Mouse (Mus musculus): ENCODE measurements around the gene Vsig10l.

Vsig10l gene

GRCm38 (mm10) chr7:43462851-43463250 lies at the start of gene Vsig10l:
Gene Vsig10l, plus strand, starts transcription at chr7:43463151.
- DNase-seq (ENCODE audit: low spot score) = no peak

GRCm38 (mm10) chr7:43417298-43417697 lies 45.7 kb upstream of the Vsig10l start:
- DNase-seq (ENCODE audit: low spot score) = no peak

- peak; percentile 41 for DNase-seq (ENCODE audit: low spot score)
Observed at GRCm38 (mm10) chr7:43422995-43423617, 39.8 kb upstream of the Vsig10l start.

- no peak for DNase-seq (ENCODE audit: low spot score)
Observed at GRCm38 (mm10) chr7:43423991-43424625, 38.8 kb upstream of the Vsig10l start.

- DNase-seq (ENCODE audit: low spot score) = no peak
Observed at GRCm38 (mm10) chr7:43427406-43427805, 35.5 kb upstream of the Vsig10l start, which contains the start of gene Lim2. Gene Lim2, plus strand, starts transcription at chr7:43427670.

GRCm38 (mm10) chr7:43429500-43429899 lies 33.5 kb upstream of the Vsig10l start:
- DNase-seq (ENCODE audit: low spot score) = no peak

GRCm38 (mm10) chr7:43432891-43433290 lies 30.1 kb upstream of the Vsig10l start:
- DNase-seq (ENCODE audit: low spot score) = no peak

GRCm38 (mm10) chr7:43434676-43435075 lies 28.3 kb upstream of the Vsig10l start:
- DNase-seq (ENCODE audit: low spot score) = no peak

- no peak for DNase-seq (ENCODE audit: low spot score)
Observed at GRCm38 (mm10) chr7:43436341-43437255, 26.4 kb upstream of the Vsig10l start, which contains the start of gene Nkg7. Gene Nkg7, plus strand, starts transcription at chr7:43437073.

- no peak for DNase-seq (ENCODE audit: low spot score)
Observed at GRCm38 (mm10) chr7:43438611-43439010, 24.3 kb upstream of the Vsig10l start.

GRCm38 (mm10) chr7:43440482-43440881 lies 22.5 kb upstream of the Vsig10l start, which contains the start of gene Cldnd2:
Gene Cldnd2, plus strand, starts transcription at chr7:43440782.
- no peak for DNase-seq (ENCODE audit: low spot score)

- DNase-seq (ENCODE audit: low spot score) = no peak
Observed at GRCm38 (mm10) chr7:43441071-43441470, 21.9 kb upstream of the Vsig10l start.

- DNase-seq (ENCODE audit: low spot score) = no peak
Observed at GRCm38 (mm10) chr7:43442684-43443083, 20.3 kb upstream of the Vsig10l start.

- DNase-seq (ENCODE audit: low spot score) = peak; percentile 77
Observed at GRCm38 (mm10) chr7:43443126-43443916, 19.6 kb upstream of the Vsig10l start.

- peak; percentile 94 for DNase-seq (ENCODE audit: low spot score)
Observed at GRCm38 (mm10) chr7:43443917-43444293, 19.0 kb upstream of the Vsig10l start, which contains the start of the genes Etfb and Gm45233. Gene Etfb, plus strand, starts transcription at chr7:43444083. Gene Gm45233, plus strand, starts transcription at chr7:43444128.

GRCm38 (mm10) chr7:43447801-43448200 lies 15.2 kb upstream of the Vsig10l start:
- DNase-seq (ENCODE audit: low spot score) = no peak

GRCm38 (mm10) chr7:43448246-43448645 lies 14.7 kb upstream of the Vsig10l start:
- DNase-seq (ENCODE audit: low spot score) = no peak

- no peak for DNase-seq (ENCODE audit: low spot score)
Observed at GRCm38 (mm10) chr7:43449811-43450210, 13.1 kb upstream of the Vsig10l start.

- no peak for DNase-seq (ENCODE audit: low spot score)
Observed at GRCm38 (mm10) chr7:43451726-43452125, 11.2 kb upstream of the Vsig10l start.

GRCm38 (mm10) chr7:43452609-43453008 lies 10.3 kb upstream of the Vsig10l start:
- no peak for DNase-seq (ENCODE audit: low spot score)

GRCm38 (mm10) chr7:43453599-43454355 lies 9.2 kb upstream of the Vsig10l start:
- no peak for DNase-seq (ENCODE audit: low spot score)
